Mouse (Mus musculus) gonadal fat pad, adult 2 months (tissue): Measurements from ENCODE around the gene Dnajb13. TPM values are rescaled to one million over a fixed set of nuclear protein-coding genes. Genes with fewer than 3 reads are reported as not detected.

Experiments
- DNase-seq: peaks from one replicate; pipeline ENCODE4 v3.0.0-alpha.2; 2012; ENCODE audit warnings: low read depth
- polyA plus RNA-seq: library from polyadenylated mRNA; depleted of rRNA; stranded (reverse); fragments of >200 nt; gene quantifications from 2 replicates; pipeline ENCODE4 v1.2.3, GENCODE M21; 2012; rRNA removed

The Dnajb13 gene
- polyA plus RNA-seq, 1 experiment, result 5.7 TPM

- DNase-seq, result no peak
Observed at GRCm38 (mm10) chr7:100459862-100460261, 54.9 kb downstream of the Dnajb13 start.

GRCm38 (mm10) chr7:100458153-100458552 lies 56.6 kb downstream of the Dnajb13 start:
- no peak for DNase-seq

Other genes with a start within 250 kb of the Dnajb13 start
- gene P4ha3, start 229.4 kb downstream of the Dnajb13 start, polyA plus RNA-seq, result 0.11 and 0.15 TPM in 2 replicates
- gene C2cd3, start 142.7 kb downstream of the Dnajb13 start, polyA plus RNA-seq, result 18.4 and 20.1 TPM in 2 replicates
- 89.1 and 95.3 TPM in 2 replicates for gene Ppme1, start 142.7 kb downstream of the Dnajb13 start, polyA plus RNA-seq
- 8.5 and 11.9 TPM in 2 replicates for gene Ucp3, start 42.0 kb downstream of the Dnajb13 start, polyA plus RNA-seq
- 511 and 529 TPM in 2 replicates for gene Ucp2, start 21.6 kb downstream of the Dnajb13 start, polyA plus RNA-seq
- 16.9 and 21.3 TPM in 2 replicates for gene Coa4, start 22.1 kb upstream of the Dnajb13 start, polyA plus RNA-seq
- 21.3 and 26.2 TPM in 2 replicates for gene Rab6a, start 92.5 kb upstream of the Dnajb13 start, polyA plus RNA-seq
- gene Mrpl48, start 93.3 kb upstream of the Dnajb13 start, polyA plus RNA-seq, result 18.6 and 24.7 TPM in 2 replicates
- 27.1 and 35.8 TPM in 2 replicates for gene Plekhb1, start 147.5 kb upstream of the Dnajb13 start, polyA plus RNA-seq
- 58.8 and 64.3 TPM in 2 replicates for gene Fam168a, start 191.7 kb upstream of the Dnajb13 start, polyA plus RNA-seq